Mouse (Mus musculus) stomach, embryonic 15.5 days (tissue): Measurements from ENCODE around the gene Theg. TPM values are rescaled to one million over a fixed set of nuclear protein-coding genes. Genes with fewer than 3 reads are reported as not detected.
A peak's percentile ranks its signal among the peaks of the same experiment; 100 is the strongest.

ENCODE experiments used
- ATAC-seq: fragments of 200-750 bp; cut with Nextera tagmentation; 2 replicates; pipeline ENCODE4 v1.8.0; 2017; ENCODE audit warnings: low read depth, moderate number of reproducible peaks, moderate TSS enrichment; ENCODE audit not compliant: insufficient read depth, low FRiP score
- H3K27ac ChIP-seq: fragments of 300-500 bp; sonication (generic); 2 replicates; pipeline ENCODE4 v1.5.1; 2015; ENCODE audit warnings: mild to moderate bottlenecking, inconsistent platforms
- H3K27me3 ChIP-seq: fragments of 300-500 bp; sonication (generic); replicated peaks from 2 replicates; pipeline ENCODE4 v1.6.1; 2015; ENCODE audit warnings: inconsistent platforms
- H3K36me3 ChIP-seq: fragments of 300-500 bp; sonication (generic); 2 replicates; pipeline ENCODE4 v1.6.1; 2015; ENCODE audit warnings: inconsistent platforms
- H3K4me1 ChIP-seq: fragments of 300-500 bp; sonication (generic); 2 replicates; pipeline ENCODE4 v1.6.1; 2015; ENCODE audit warnings: inconsistent platforms
- H3K4me2 ChIP-seq: fragments of 300-500 bp; sonication (generic); 2 replicates; pipeline ENCODE4 v1.6.1; 2015; ENCODE audit warnings: mild to moderate bottlenecking, inconsistent platforms
- H3K4me3 ChIP-seq: fragments of 300-500 bp; sonication (generic); replicated peaks from 2 replicates; pipeline ENCODE4 v1.5.1; 2015; ENCODE audit warnings: inconsistent platforms
- H3K9ac ChIP-seq: fragments of 300-500 bp; sonication (generic); 2 replicates; pipeline ENCODE4 v1.6.1; 2015; ENCODE audit warnings: inconsistent platforms
- H3K9me3 ChIP-seq: fragments of 300-500 bp; sonication (generic); 2 replicates; pipeline ENCODE4 v1.6.1; 2016; ENCODE audit warnings: inconsistent platforms
- WGBS: fragments of 180-500 bp; shearing (Covaris S2); methylation state at CpG from one replicate; pipeline ENCODE4 v1.1.7; 2015; 5-methylcytosine and 5-hydroxymethylcytosine counted together
- polyA plus RNA-seq: library from polyadenylated mRNA; unstranded; fragments of >200 nt; fragmentation: Nextera tagmentation; extraction: Ambion mirVana; gene quantifications from 2 replicates; pipeline ENCODE4 v1.2.1, GENCODE M21; 2015

The Theg gene
- polyA plus RNA-seq, 1 experiment from 2014 or later: not detected

GRCm38 (mm10) chr10:79612192-79613135, 25.3 kb upstream of the Theg start:
- Histone ChIP-seq H3K27ac (no peak overlapping the region), H3K9me3 (no peaks in the 10 kb centered on the region), H3K4me1 (peaks cover 14% of the 10 kb centered on the region), H3K4me3 (no peak overlapping the region), H3K27me3 (peaks cover 24% of the 10 kb centered on the region), H3K9ac (no peak overlapping the region), H3K36me3 (no peaks in the 10 kb centered on the region), H3K4me2 (peak overlapping the region; percentile 34)
- 14% methylated on average over 51 of the region's 51 CpGs for WGBS
- ATAC-seq: no peak

DNA sequence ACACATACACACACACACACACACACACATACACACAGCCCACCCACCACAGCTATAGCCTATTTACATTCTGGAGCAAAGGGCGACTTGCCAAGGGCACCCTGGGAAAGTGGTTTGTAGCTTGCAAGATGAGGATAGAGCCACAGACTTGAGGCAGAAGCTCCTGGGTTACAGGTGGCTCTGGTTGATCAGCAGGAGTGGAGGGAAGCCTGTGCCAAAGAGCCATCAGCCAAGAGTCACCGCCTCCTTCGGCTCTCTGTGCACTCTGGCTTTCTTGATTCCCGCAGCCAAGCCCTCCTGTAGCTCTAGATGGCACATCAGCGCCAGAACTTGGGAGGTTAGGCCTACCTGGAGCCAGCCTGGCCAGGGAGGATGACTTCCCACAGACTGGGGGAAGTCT, 24.2 kb upstream of the Theg start:
- Histone ChIP-seq H3K4me3 (no peak overlapping the region), H3K4me1 (peaks cover 14% of the 10 kb centered on the region), H3K27ac (no peak overlapping the region), H3K4me2 (no peak overlapping the region), H3K9me3 (no peaks in the 10 kb centered on the region), H3K36me3 (no peaks in the 10 kb centered on the region), H3K27me3 (peaks cover 24% of the 10 kb centered on the region), H3K9ac (no peak overlapping the region)
- 33% methylated on average over 5 of the region's 5 CpGs for WGBS
- ATAC-seq: no peak

- Histone ChIP-seq H3K27ac (no peak overlapping the region), H3K4me1 (peaks cover 14% of the 10 kb centered on the region), H3K4me2 (no peak overlapping the region), H3K36me3 (no peaks in the 10 kb centered on the region), H3K9me3 (no peaks in the 10 kb centered on the region), H3K9ac (no peak overlapping the region), H3K4me3 (no peak overlapping the region), H3K27me3 (peaks cover 24% of the 10 kb centered on the region)
- no peak for ATAC-seq
- 71% methylated on average over 3 of the region's 3 CpGs for WGBS
Measured at GRCm38 (mm10) chr10:79609276-79609675, 22.1 kb upstream of the Theg start.

DNA sequence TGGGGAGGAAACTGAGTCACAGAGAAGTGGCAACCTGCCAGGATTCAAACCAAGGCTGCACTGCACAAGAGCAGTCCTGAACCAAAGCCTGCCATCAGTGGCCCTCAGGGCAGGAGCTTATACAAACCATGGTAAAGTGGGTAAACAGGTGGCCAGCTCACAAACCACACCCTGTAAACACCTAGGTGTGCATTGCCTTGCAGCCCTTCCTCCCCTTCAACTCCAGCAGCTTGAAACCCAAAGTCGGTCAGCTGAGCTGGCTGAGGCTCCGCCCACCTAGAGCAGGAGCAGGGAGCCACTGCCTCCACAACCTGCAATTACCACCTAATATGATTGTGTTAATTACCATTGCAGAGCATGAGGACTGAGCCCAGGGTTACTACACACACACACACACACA, 20.8 kb upstream of the Theg start:
- ATAC-seq: peak; percentile 56; the same call in 1 of the 2 replicates
- Histone ChIP-seq H3K27ac (no peak overlapping the region), H3K4me3 (no peak overlapping the region), H3K4me2 (no peak overlapping the region), H3K27me3 (peaks cover 11% of the 10 kb centered on the region), H3K9ac (no peak overlapping the region), H3K36me3 (no peaks in the 10 kb centered on the region), H3K9me3 (no peaks in the 10 kb centered on the region), H3K4me1 (peaks cover 4% of the 10 kb centered on the region; the same call in 1 of the 2 replicates)
- 36% methylated on average over 2 of the region's 2 CpGs for WGBS

DNA sequence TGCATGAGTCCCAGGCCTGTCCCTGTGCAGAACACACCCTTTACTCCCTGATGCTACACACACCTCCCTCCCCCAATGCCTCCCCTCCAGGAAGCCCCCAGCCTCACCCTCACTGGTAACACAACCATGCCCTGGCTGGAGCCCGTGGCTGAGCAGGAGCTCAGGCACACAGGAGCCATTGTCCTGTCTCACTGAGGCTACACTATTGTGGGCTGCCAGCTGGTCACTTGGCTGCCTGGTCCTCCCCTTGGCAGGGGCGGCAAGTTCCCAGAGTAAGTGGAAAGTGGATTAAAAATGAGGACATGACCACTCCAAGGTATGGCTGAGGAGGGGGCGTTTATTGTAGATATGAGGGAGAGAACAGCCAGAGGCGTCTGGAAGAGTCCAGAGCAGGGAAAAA, 19.4 kb upstream of the Theg start:
- ATAC-seq: no peak

DNA sequence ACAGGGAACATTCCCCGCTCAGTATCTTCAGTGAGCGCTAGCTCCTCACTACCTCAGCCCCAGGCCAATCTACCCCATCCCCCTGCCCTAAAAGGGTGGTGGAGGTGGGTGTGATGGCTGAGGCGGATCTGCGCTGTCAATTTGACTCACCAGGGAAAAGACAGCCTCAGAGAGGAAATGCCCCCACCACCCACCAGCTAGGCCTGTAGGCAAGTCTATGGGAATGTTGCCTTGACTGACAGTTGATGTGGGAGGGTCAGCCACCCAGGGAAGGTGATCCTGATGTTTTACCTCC, 10.8 kb upstream of the Theg start:
- H3K4me1 ChIP-seq: no peaks in the 10 kb centered on the region
- H3K27ac ChIP-seq: no peak overlapping the region
- no peak overlapping the region for H3K9ac ChIP-seq
- WGBS: 67% methylated on average over 4 of the region's 4 CpGs
- H3K4me2 ChIP-seq: no peak overlapping the region
- peaks cover 6% of the 10 kb centered on the region; the same call in 1 of the 2 replicates for H3K27me3 ChIP-seq
- H3K36me3 ChIP-seq: no peaks in the 10 kb centered on the region
- ATAC-seq: no peak
- H3K4me3 ChIP-seq: no peak overlapping the region
- H3K9me3 ChIP-seq: no peaks in the 10 kb centered on the region

More for the DNA sequence above, 19.4 kb upstream of the Theg start:
- H3K27ac ChIP-seq: no peak overlapping the region
- no peaks in the 10 kb centered on the region for H3K9me3 ChIP-seq
- WGBS: 61% methylated on average over 4 of the region's 4 CpGs
- H3K36me3 ChIP-seq: no peaks in the 10 kb centered on the region
- no peaks in the 10 kb centered on the region for H3K4me1 ChIP-seq
- no peak overlapping the region for H3K4me2 ChIP-seq
- H3K4me3 ChIP-seq: no peak overlapping the region
- H3K27me3 ChIP-seq: no peaks in the 10 kb centered on the region; the same call in 1 of the 2 replicates
- no peak overlapping the region for H3K9ac ChIP-seq

DNA sequence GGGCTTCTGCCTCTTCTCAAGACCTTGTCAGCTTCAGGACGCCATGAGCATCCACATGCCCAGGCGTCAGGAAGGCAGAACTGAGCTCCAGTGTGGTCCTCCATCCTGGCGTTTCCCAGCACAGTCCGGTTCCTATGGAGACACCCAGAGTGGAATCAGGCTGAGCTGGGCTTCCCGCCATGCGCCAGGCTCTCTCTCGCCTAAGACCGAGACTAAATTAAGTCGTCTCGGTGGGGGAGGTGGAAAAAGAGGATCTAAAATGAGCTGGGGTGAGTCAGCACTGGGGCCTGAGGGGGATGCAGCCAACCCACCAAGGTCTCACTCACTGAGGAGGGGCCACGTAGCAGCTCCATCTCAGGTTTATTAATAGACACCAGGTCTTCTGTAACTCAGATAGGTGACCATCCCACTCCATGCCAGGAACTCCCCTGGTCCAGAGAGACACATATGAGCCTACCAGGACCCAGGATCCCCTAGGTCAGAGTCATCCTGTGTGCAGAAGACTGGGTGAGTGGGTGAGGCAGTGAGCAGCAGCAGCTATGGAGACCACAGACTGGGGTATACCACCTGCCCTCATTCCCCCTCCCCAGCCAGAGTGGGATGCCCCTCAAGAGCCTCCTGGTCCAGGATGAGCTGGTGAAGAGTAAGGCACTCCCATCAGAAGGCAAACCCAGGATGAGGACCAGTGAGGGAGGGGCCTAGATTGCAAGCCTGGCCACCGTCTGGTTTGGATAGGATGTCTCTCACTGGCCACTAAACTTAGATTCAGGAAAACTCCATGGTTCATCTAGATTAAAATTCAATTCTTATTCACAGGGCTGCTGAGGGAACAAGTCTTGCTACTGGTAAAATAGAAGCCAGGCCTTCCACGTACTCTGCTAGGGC, 10.2 kb upstream of the Theg start:
- no peak overlapping the region for H3K4me2 ChIP-seq
- no peak overlapping the region for H3K4me3 ChIP-seq
- no peak overlapping the region for H3K27ac ChIP-seq
- no peaks in the 10 kb centered on the region for H3K4me1 ChIP-seq
- 40% methylated on average over 13 of the region's 13 CpGs for WGBS
- peaks cover 6% of the 10 kb centered on the region; the same call in 1 of the 2 replicates for H3K27me3 ChIP-seq
- no peaks in the 10 kb centered on the region for H3K36me3 ChIP-seq
- H3K9me3 ChIP-seq: no peaks in the 10 kb centered on the region
- no peak overlapping the region for H3K9ac ChIP-seq
- no peak for ATAC-seq

GRCm38 (mm10) chr10:79595590-79595929, 8.4 kb upstream of the Theg start:
- Histone ChIP-seq H3K9ac (no peak overlapping the region), H3K4me2 (no peak overlapping the region), H3K36me3 (no peaks in the 10 kb centered on the region), H3K27ac (no peak overlapping the region), H3K4me1 (no peaks in the 10 kb centered on the region), H3K9me3 (no peaks in the 10 kb centered on the region), H3K4me3 (no peak overlapping the region), H3K27me3 (peaks cover 6% of the 10 kb centered on the region; the same call in 1 of the 2 replicates)
- WGBS: 55% methylated on average over 8 of the region's 8 CpGs
- ATAC-seq: no peak

- Histone ChIP-seq H3K9me3 (no peaks in the 10 kb centered on the region), H3K36me3 (no peaks in the 10 kb centered on the region), H3K27me3 (peaks cover 6% of the 10 kb centered on the region; the same call in 1 of the 2 replicates), H3K4me2 (no peak overlapping the region), H3K4me1 (no peaks in the 10 kb centered on the region), H3K4me3 (no peak overlapping the region), H3K9ac (no peak overlapping the region), H3K27ac (no peak overlapping the region)
- ATAC-seq: 0 out of 2 replicates have a peak, but pooled peaks have one; percentile 73
- WGBS: 16% methylated on average over 17 of the region's 17 CpGs
Measured at GRCm38 (mm10) chr10:79594872-79595589, 7.9 kb upstream of the Theg start.

DNA sequence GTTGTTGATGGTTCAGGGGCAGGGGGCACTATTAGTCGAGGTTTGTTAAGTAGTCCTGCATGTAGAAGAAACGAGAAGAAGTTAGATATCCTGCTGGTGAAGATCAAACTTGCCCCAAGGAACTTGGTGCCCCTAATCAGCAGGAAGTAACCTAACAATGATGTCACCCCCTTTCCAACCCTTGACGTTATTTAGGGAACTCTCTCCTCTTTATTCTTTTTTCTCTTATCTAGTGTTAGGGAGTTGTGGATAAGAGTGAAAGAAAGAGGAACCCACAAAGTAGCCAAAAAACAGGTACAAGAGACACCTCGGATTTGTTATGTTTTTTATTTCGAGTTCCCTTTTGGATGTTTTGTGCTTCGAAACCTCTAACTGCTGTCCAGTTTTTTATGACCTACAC, 7.0 kb upstream of the Theg start:
- Histone ChIP-seq H3K9ac (no peak overlapping the region), H3K4me1 (no peaks in the 10 kb centered on the region), H3K9me3 (no peaks in the 10 kb centered on the region), H3K27me3 (peaks cover 6% of the 10 kb centered on the region; the same call in 1 of the 2 replicates), H3K4me3 (no peak overlapping the region), H3K4me2 (no peak overlapping the region), H3K27ac (no peak overlapping the region), H3K36me3 (no peaks in the 10 kb centered on the region)
- ATAC-seq: no peak
- WGBS: 48% methylated on average over 6 of the region's 6 CpGs

- Histone ChIP-seq H3K27me3 (peaks cover under 1% of the 10 kb centered on the region; the same call in 1 of the 2 replicates), H3K4me1 (no peaks in the 10 kb centered on the region)
- WGBS: 97% methylated on average over 1 of the region's 1 CpGs
Measured at GRCm38 (mm10) chr10:79590702-79591101, 3.6 kb upstream of the Theg start.

More at GRCm38 (mm10) chr10:79590702-79591101, 3.6 kb upstream of the Theg start:
- ATAC-seq: no peak
- Histone ChIP-seq H3K36me3 (no peaks in the 10 kb centered on the region), H3K4me2 (no peak overlapping the region), H3K27ac (no peak overlapping the region), H3K9me3 (no peaks in the 10 kb centered on the region), H3K9ac (no peak overlapping the region), H3K4me3 (no peak overlapping the region)
